Mouse (Mus musculus) thymus, adult 2 months (tissue): ENCODE results near the gene Rnase4. TPM values are rescaled to one million over a fixed set of nuclear protein-coding genes. Genes with fewer than 3 reads are reported as not detected.

Experiments
- DNase-seq: peaks from one replicate; pipeline ENCODE4 v3.0.0; 2021
- H3K27ac ChIP-seq: fragments of 200-500 bp; 2 replicates; pipeline ENCODE4 v1.5.1; 2012; ENCODE audit warnings: low read length, control low read depth; ENCODE audit not compliant: control insufficient read depth, insufficient read depth
- H3K27me3 ChIP-seq: fragments of 200-500 bp; 2 replicates; pipeline ENCODE4 v1.6.1; 2012; ENCODE audit warnings: mild to moderate bottlenecking, low read length, moderate library complexity, mixed read lengths; ENCODE audit not compliant: control insufficient read depth, insufficient read depth
- H3K36me3 ChIP-seq: fragments of 200-500 bp; 2 replicates; pipeline ENCODE4 v1.6.1; 2012; ENCODE audit warnings: mild to moderate bottlenecking, low read length, moderate library complexity; ENCODE audit not compliant: control insufficient read depth, insufficient read depth
- H3K4me1 ChIP-seq: fragments of 200-500 bp; replicated peaks from 2 replicates; pipeline ENCODE4 v1.6.1; 2012; ENCODE audit warnings: low read length; ENCODE audit not compliant: control insufficient read depth, insufficient read depth
- H3K4me3 ChIP-seq: fragments of 200-500 bp; 2 replicates; pipeline ENCODE4 v1.5.1; 2012; ENCODE audit warnings: mild to moderate bottlenecking, low read length, control low read depth, moderate library complexity; ENCODE audit not compliant: control insufficient read depth, insufficient read depth
- CTCF ChIP-seq: fragments of 200-500 bp; IDR thresholded peaks from 2 replicates; pipeline ENCODE4 v1.5.1; 2012; ENCODE audit warnings: mild to moderate bottlenecking, control low read depth, low read length, moderate library complexity, borderline replicate concordance; ENCODE audit not compliant: control insufficient read depth, poor library complexity, insufficient read depth; ENCODE audit errors: extremely low read depth
- POLR2A ChIP-seq: fragments of 200-500 bp; IDR thresholded peaks from 2 replicates; pipeline ENCODE4 v1.6.1; 2012; ENCODE audit warnings: mild to moderate bottlenecking, low read length, control low read depth, moderate library complexity; ENCODE audit not compliant: control insufficient read depth, poor library complexity, insufficient read depth; ENCODE audit errors: extremely low read depth
- WGBS: fragments of 180-500 bp; shearing (Covaris S2); methylation state at CpG from one replicate; pipeline ENCODE4 v1.1.7; 2018; 5-methylcytosine and 5-hydroxymethylcytosine counted together
- polyA plus RNA-seq: library from polyadenylated mRNA; depleted of rRNA; stranded (reverse); fragments of >200 nt; gene quantifications from 2 replicates; pipeline ENCODE4 v1.2.3, GENCODE M21; 2012

The Rnase4 gene
- polyA plus RNA-seq, 1 experiment = 52.1 TPM

GRCm38 (mm10) chr14:51079180-51079579 lies 11.7 kb upstream of the Rnase4 start:
- Histone ChIP-seq H3K4me1 (peaks cover 10% of the 10 kb centered on the region), H3K27me3 (no peaks in the 10 kb centered on the region; the same call in 1 of the 2 replicates), H3K4me3 (no peak overlapping the region), H3K27ac (no peak overlapping the region), H3K36me3 (no peaks in the 10 kb centered on the region)
- WGBS = 96% methylated on average over 1 of the region's 1 CpGs
- DNase-seq = no peak
- TF ChIP-seq CTCF (no peak), POLR2A (no peak)

- 88% methylated on average over 2 of the region's 2 CpGs for WGBS
- Histone ChIP-seq H3K27me3 (no peaks in the 10 kb centered on the region; the same call in 1 of the 2 replicates), H3K27ac (no peak overlapping the region), H3K4me1 (peaks cover 10% of the 10 kb centered on the region), H3K36me3 (no peaks in the 10 kb centered on the region), H3K4me3 (no peak overlapping the region)
- no peak for TF ChIP-seq CTCF
- TF ChIP-seq POLR2A = no peak
- no peak for DNase-seq
Measured at GRCm38 (mm10) chr14:51081035-51081434, 9.8 kb upstream of the Rnase4 start.

GRCm38 (mm10) chr14:51082599-51083581 lies 8.0 kb upstream of the Rnase4 start:
- WGBS = 4% methylated on average over 40 of the region's 40 CpGs
- H3K27ac ChIP-seq = no peak overlapping the region

GRCm38 (mm10) chr14:51083805-51084204 lies 7.1 kb upstream of the Rnase4 start:
- 12% methylated on average over 7 of the region's 7 CpGs for WGBS
- Histone ChIP-seq H3K27ac (no peak overlapping the region), H3K4me3 (no peak overlapping the region), H3K36me3 (no peaks in the 10 kb centered on the region), H3K27me3 (no peaks in the 10 kb centered on the region; the same call in 1 of the 2 replicates), H3K4me1 (peaks cover 12% of the 10 kb centered on the region)
- TF ChIP-seq CTCF (no peak), POLR2A (no peak)
- no peak for DNase-seq

More at GRCm38 (mm10) chr14:51082599-51083581, 8.0 kb upstream of the Rnase4 start:
- DNase-seq = peak; percentile 58
- H3K4me1 ChIP-seq = peaks cover 10% of the 10 kb centered on the region
- H3K4me3 ChIP-seq = peak overlapping the region; percentile 51
- H3K27me3 ChIP-seq = no peaks in the 10 kb centered on the region; the same call in 1 of the 2 replicates
- TF ChIP-seq CTCF (no peak), POLR2A (no peak)
- no peaks in the 10 kb centered on the region for H3K36me3 ChIP-seq

- TF ChIP-seq CTCF (no peak), POLR2A (no peak)
- WGBS = 80% methylated on average over 2 of the region's 2 CpGs
- no peak overlapping the region for H3K27ac ChIP-seq
- no peaks in the 10 kb centered on the region; the same call in 1 of the 2 replicates for H3K27me3 ChIP-seq
- DNase-seq = no peak
- H3K36me3 ChIP-seq = no peaks in the 10 kb centered on the region
- no peak overlapping the region for H3K4me3 ChIP-seq
- peaks cover 12% of the 10 kb centered on the region for H3K4me1 ChIP-seq
Measured at GRCm38 (mm10) chr14:51085086-51085485, 5.8 kb upstream of the Rnase4 start.

GRCm38 (mm10) chr14:51085911-51086310 lies 5.0 kb upstream of the Rnase4 start:
- Histone ChIP-seq H3K27me3 (no peaks in the 10 kb centered on the region; the same call in 1 of the 2 replicates), H3K4me1 (peaks cover 15% of the 10 kb centered on the region), H3K27ac (no peak overlapping the region), H3K36me3 (no peaks in the 10 kb centered on the region), H3K4me3 (no peak overlapping the region)
- no peak for TF ChIP-seq POLR2A
- TF ChIP-seq CTCF = no peak
- no peak for DNase-seq
- WGBS = 92% methylated on average over 4 of the region's 4 CpGs

- WGBS = 44% methylated on average over 9 of the region's 9 CpGs
- H3K36me3 ChIP-seq = no peaks in the 10 kb centered on the region
- H3K4me3 ChIP-seq = no peak overlapping the region
- TF ChIP-seq POLR2A = no peak
- no peak for TF ChIP-seq CTCF
- H3K4me1 ChIP-seq = peaks cover 18% of the 10 kb centered on the region
- DNase-seq = no peak
- H3K27me3 ChIP-seq = no peaks in the 10 kb centered on the region; the same call in 1 of the 2 replicates
- no peak overlapping the region for H3K27ac ChIP-seq
Measured at GRCm38 (mm10) chr14:51087762-51088161, 3.1 kb upstream of the Rnase4 start.
